Mouse (Mus musculus) left cerebral cortex, adult 2 months (tissue): ENCODE measurements at regions not wholly inside any gene's neighbourhood (a gene's known extent, or its start where the extent isn't known, plus 50 kb on each side); places are given as distances from the start of the nearest gene placed in this dataset.

ENCODE experiments used
- DNase-seq, 2 experiments: peaks; one replicate each; pipeline ENCODE4 v3.0.0; 2021 to 2022; ENCODE audit warnings: low spot score in 2 of 2, mixed read lengths in 1 of 2; ENCODE audit errors: extremely low spot score in 1 of 2
- H3K27ac ChIP-seq: fragments of 200-600 bp; 2 replicates; pipeline ENCODE4 v1.8.1; 2022
- H3K4me3 ChIP-seq: fragments of 200-600 bp; 2 replicates; pipeline ENCODE4 v1.8.1; 2022
- CTCF ChIP-seq: fragments of 200-600 bp; IDR thresholded peaks from 2 replicates; pipeline ENCODE4 v1.8.1; 2022; ENCODE audit warnings: antibody characterized with exemption, mild to moderate bottlenecking, moderate library complexity
- intact Hi-C: fragments of 180-260 bp; cut with DNase I; formaldehyde crosslinking; loops from one replicate; pipeline ENCODE4 v1.15.1; 2025

DNA sequence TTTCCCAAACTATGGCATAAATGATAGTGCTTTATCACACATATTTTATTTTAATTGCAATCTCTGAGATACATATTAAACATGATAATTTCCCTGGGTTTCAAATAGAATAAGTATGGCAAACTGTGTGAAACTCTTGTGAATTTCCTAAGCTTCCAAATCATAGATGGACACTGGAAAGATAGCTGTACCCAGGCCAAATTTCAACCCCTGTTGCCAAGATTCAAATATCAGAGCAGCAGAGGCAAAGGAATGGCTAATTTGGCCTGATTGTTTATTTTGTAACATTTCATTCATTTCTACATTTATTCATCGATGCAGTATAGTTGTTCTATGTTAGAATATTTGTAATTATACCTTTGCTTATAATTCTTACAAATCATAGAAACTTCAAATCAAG is 254.9 kb upstream of the Dppa4 start:
- no peak for TF ChIP-seq CTCF
- intact Hi-C loops = no loop called here
- Histone ChIP-seq H3K27ac (no peak overlapping the region), H3K4me3 (no peak overlapping the region)
- DNase-seq = no peak

DNA sequence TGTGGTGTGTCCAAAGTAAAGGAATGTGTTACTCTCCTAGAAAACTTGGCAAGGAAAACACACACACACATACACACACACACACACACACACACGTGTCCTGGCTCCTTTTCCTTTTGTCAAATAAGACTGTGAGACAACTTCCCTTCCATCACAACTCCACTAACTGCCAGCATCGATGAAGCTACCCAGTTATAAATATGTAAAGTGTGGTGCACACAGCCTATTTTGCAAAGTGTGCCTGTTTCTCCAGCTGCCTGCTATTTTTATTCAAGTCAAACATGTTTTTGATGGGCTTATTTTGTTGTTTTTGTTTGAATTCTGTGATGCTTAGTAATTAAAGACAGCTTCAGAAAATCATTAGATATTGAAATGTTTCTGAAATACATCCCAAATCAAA is 232.7 kb upstream of the Dppa4 start:
- TF ChIP-seq CTCF = no peak
- H3K27ac ChIP-seq = no peak overlapping the region
- no peak for DNase-seq
- intact Hi-C loops = no loop called here
- H3K4me3 ChIP-seq = no peak overlapping the region

- Histone ChIP-seq H3K27ac (no peak overlapping the region), H3K4me3 (no peak overlapping the region)
- TF ChIP-seq CTCF = no peak
- intact Hi-C loops = loop anchor here (10.0 kb wide), 1 partner anchor 1220 kb away; no protein-coding TSS in a partner anchor
- DNase-seq = no peak
Measured at GRCm38 (mm10) chr16:48074879-48075278, 208.7 kb upstream of the Dppa4 start.
